Mouse (Mus musculus): ENCODE data around the gene Glt28d2. TPM values are rescaled to one million over a fixed set of nuclear protein-coding genes. Genes with fewer than 3 reads are reported as not detected.

Glt28d2 gene
- polyA plus RNA-seq, 1 experiment from 2014 or later, result 1.3 TPM

GRCm38 (mm10) chr3:85863996-85864395 lies 23.3 kb downstream of the Glt28d2 start:
- Histone ChIP-seq H3K27me3 (no peaks in the 10 kb centered on the region), H3K4me2 (replicated peaks) (no peak overlapping the region), H3K9ac (no peak overlapping the region), H3K27ac (no peak overlapping the region), H3K36me3 (no peaks in the 10 kb centered on the region), H3K4me1 (no peaks in the 10 kb centered on the region), H3K9me3 (0 out of 2 replicates have a peak, but pooled peaks cover 2% of the 10 kb centered on the region), H3K4me3 (no peak overlapping the region)
- 29% methylated on average over 3 of the region's 3 CpGs for WGBS
- no peak for ATAC-seq (ENCODE audit: insufficient number of reproducible peaks, insufficient read depth, low FRiP score, low TSS enrichment)

- no peaks in the 10 kb centered on the region for H3K27me3 ChIP-seq
- no peak overlapping the region for H3K4me2 ChIP-seq (replicated peaks)
- no peaks in the 10 kb centered on the region for H3K36me3 ChIP-seq
- H3K9me3 ChIP-seq, result no peaks in the 10 kb centered on the region
- no peak for ATAC-seq (ENCODE audit: insufficient number of reproducible peaks, insufficient read depth, low FRiP score, low TSS enrichment)
- WGBS, result 90% methylated on average over 2 of the region's 2 CpGs
- H3K27ac ChIP-seq, result no peak overlapping the region
- no peak overlapping the region for H3K9ac ChIP-seq
- no peaks in the 10 kb centered on the region for H3K4me1 ChIP-seq
- H3K4me3 ChIP-seq, result no peak overlapping the region
Observed at GRCm38 (mm10) chr3:85862886-85863285, 24.4 kb downstream of the Glt28d2 start.

- no peak overlapping the region for H3K4me3 ChIP-seq
- no peak overlapping the region for H3K9ac ChIP-seq
- H3K36me3 ChIP-seq, result no peaks in the 10 kb centered on the region
- no peak overlapping the region for H3K4me2 ChIP-seq (replicated peaks)
- H3K4me1 ChIP-seq, result no peaks in the 10 kb centered on the region
- ATAC-seq (ENCODE audit: insufficient number of reproducible peaks, insufficient read depth, low FRiP score, low TSS enrichment), result no peak
- no peak overlapping the region for H3K27ac ChIP-seq
- WGBS, result 84% methylated on average over 5 of the region's 5 CpGs
- no peaks in the 10 kb centered on the region for H3K9me3 ChIP-seq
- no peaks in the 10 kb centered on the region for H3K27me3 ChIP-seq
Observed at GRCm38 (mm10) chr3:85860996-85861395, 26.3 kb downstream of the Glt28d2 start.

- Histone ChIP-seq H3K27ac (no peak overlapping the region), H3K4me1 (no peaks in the 10 kb centered on the region), H3K9me3 (no peaks in the 10 kb centered on the region), H3K27me3 (no peaks in the 10 kb centered on the region), H3K36me3 (no peaks in the 10 kb centered on the region), H3K4me3 (no peak overlapping the region), H3K9ac (no peak overlapping the region), H3K4me2 (replicated peaks) (no peak overlapping the region)
- ATAC-seq (ENCODE audit: insufficient number of reproducible peaks, insufficient read depth, low FRiP score, low TSS enrichment), result no peak
- WGBS, result 72% methylated on average over 6 of the region's 6 CpGs
Observed at GRCm38 (mm10) chr3:85859311-85859710, 28.0 kb downstream of the Glt28d2 start.

GRCm38 (mm10) chr3:85858140-85859135 lies 28.9 kb downstream of the Glt28d2 start:
- Histone ChIP-seq H3K27ac (0 out of 2 replicates have a peak overlapping the region, but pooled peaks have one; percentile 8), H3K4me1 (no peaks in the 10 kb centered on the region), H3K9ac (no peak overlapping the region), H3K4me3 (no peak overlapping the region), H3K27me3 (no peaks in the 10 kb centered on the region), H3K36me3 (no peaks in the 10 kb centered on the region), H3K4me2 (replicated peaks) (no peak overlapping the region), H3K9me3 (no peaks in the 10 kb centered on the region)
- WGBS, result 54% methylated on average over 11 of the region's 11 CpGs
- no peak for ATAC-seq (ENCODE audit: insufficient number of reproducible peaks, insufficient read depth, low FRiP score, low TSS enrichment)

- H3K4me2 ChIP-seq (replicated peaks), result no peak overlapping the region
- H3K36me3 ChIP-seq, result no peaks in the 10 kb centered on the region
- H3K4me1 ChIP-seq, result no peaks in the 10 kb centered on the region
- ATAC-seq (ENCODE audit: insufficient number of reproducible peaks, insufficient read depth, low FRiP score, low TSS enrichment), result no peak
- no peaks in the 10 kb centered on the region for H3K27me3 ChIP-seq
- H3K9ac ChIP-seq, result no peak overlapping the region
- H3K27ac ChIP-seq, result no peak overlapping the region
- no peak overlapping the region for H3K4me3 ChIP-seq
- 45% methylated on average over 4 of the region's 4 CpGs for WGBS
- H3K9me3 ChIP-seq, result no peaks in the 10 kb centered on the region
Observed at GRCm38 (mm10) chr3:85857083-85857482, 30.2 kb downstream of the Glt28d2 start.

- no peak overlapping the region for H3K27ac ChIP-seq
- no peak for ATAC-seq (ENCODE audit: insufficient number of reproducible peaks, insufficient read depth, low FRiP score, low TSS enrichment)
- WGBS, result 80% methylated on average over 5 of the region's 5 CpGs
Observed at GRCm38 (mm10) chr3:85855947-85856346, 31.4 kb downstream of the Glt28d2 start.

GRCm38 (mm10) chr3:85855043-85855442 lies 32.3 kb downstream of the Glt28d2 start:
- ATAC-seq (ENCODE audit: insufficient number of reproducible peaks, insufficient read depth, low FRiP score, low TSS enrichment), result no peak
- no peak overlapping the region for H3K4me3 ChIP-seq
- H3K4me1 ChIP-seq, result no peaks in the 10 kb centered on the region
- no peaks in the 10 kb centered on the region for H3K27me3 ChIP-seq
- H3K27ac ChIP-seq, result no peak overlapping the region
- no peaks in the 10 kb centered on the region for H3K36me3 ChIP-seq
- H3K4me2 ChIP-seq (replicated peaks), result no peak overlapping the region
- H3K9me3 ChIP-seq, result no peaks in the 10 kb centered on the region
- H3K9ac ChIP-seq, result no peak overlapping the region
- WGBS, result 84% methylated on average over 3 of the region's 3 CpGs

More at GRCm38 (mm10) chr3:85855947-85856346, 31.4 kb downstream of the Glt28d2 start:
- H3K27me3 ChIP-seq, result no peaks in the 10 kb centered on the region
- H3K9me3 ChIP-seq, result no peaks in the 10 kb centered on the region
- H3K4me2 ChIP-seq (replicated peaks), result no peak overlapping the region
- no peak overlapping the region for H3K4me3 ChIP-seq
- H3K36me3 ChIP-seq, result no peaks in the 10 kb centered on the region
- no peaks in the 10 kb centered on the region for H3K4me1 ChIP-seq
- H3K9ac ChIP-seq, result no peak overlapping the region

GRCm38 (mm10) chr3:85854143-85854542 lies 33.2 kb downstream of the Glt28d2 start:
- ATAC-seq (ENCODE audit: insufficient number of reproducible peaks, insufficient read depth, low FRiP score, low TSS enrichment), result no peak
- Histone ChIP-seq H3K9me3 (no peaks in the 10 kb centered on the region), H3K4me2 (replicated peaks) (no peak overlapping the region), H3K4me3 (no peak overlapping the region), H3K9ac (no peak overlapping the region), H3K27me3 (no peaks in the 10 kb centered on the region), H3K4me1 (no peaks in the 10 kb centered on the region), H3K36me3 (no peaks in the 10 kb centered on the region), H3K27ac (no peak overlapping the region)
- WGBS, result 87% methylated on average over 6 of the region's 6 CpGs

GRCm38 (mm10) chr3:85853715-85854114 lies 33.6 kb downstream of the Glt28d2 start:
- 86% methylated on average over 4 of the region's 4 CpGs for WGBS
- no peak for ATAC-seq (ENCODE audit: insufficient number of reproducible peaks, insufficient read depth, low FRiP score, low TSS enrichment)
- Histone ChIP-seq H3K4me3 (no peak overlapping the region), H3K4me1 (no peaks in the 10 kb centered on the region), H3K9me3 (no peaks in the 10 kb centered on the region), H3K27ac (no peak overlapping the region), H3K36me3 (no peaks in the 10 kb centered on the region), H3K27me3 (no peaks in the 10 kb centered on the region), H3K9ac (no peak overlapping the region), H3K4me2 (replicated peaks) (no peak overlapping the region)

- no peak overlapping the region for H3K4me3 ChIP-seq
- H3K27me3 ChIP-seq, result no peaks in the 10 kb centered on the region
- H3K36me3 ChIP-seq, result no peaks in the 10 kb centered on the region
- H3K4me1 ChIP-seq, result no peaks in the 10 kb centered on the region
- no peak overlapping the region for H3K4me2 ChIP-seq (replicated peaks)
- ATAC-seq (ENCODE audit: insufficient number of reproducible peaks, insufficient read depth, low FRiP score, low TSS enrichment), result no peak
- H3K9ac ChIP-seq, result no peak overlapping the region
- H3K9me3 ChIP-seq, result 0 out of 2 replicates have a peak, but pooled peaks cover 3% of the 10 kb centered on the region
- H3K27ac ChIP-seq, result no peak overlapping the region
- 90% methylated on average over 1 of the region's 1 CpGs for WGBS
Observed at GRCm38 (mm10) chr3:85850079-85850478, 37.2 kb downstream of the Glt28d2 start.

- no peak overlapping the region for H3K27ac ChIP-seq
- H3K4me2 ChIP-seq (replicated peaks), result no peak overlapping the region
- H3K36me3 ChIP-seq, result no peaks in the 10 kb centered on the region
- ATAC-seq (ENCODE audit: insufficient number of reproducible peaks, insufficient read depth, low FRiP score, low TSS enrichment), result no peak
- peaks cover 2% of the 10 kb centered on the region; the same call in 1 of the 2 replicates for H3K4me1 ChIP-seq
- H3K27me3 ChIP-seq, result no peaks in the 10 kb centered on the region
- WGBS, result 48% methylated on average over 1 of the region's 1 CpGs
- no peak overlapping the region for H3K9ac ChIP-seq
- 0 out of 2 replicates have a peak, but pooled peaks cover 3% of the 10 kb centered on the region for H3K9me3 ChIP-seq
- H3K4me3 ChIP-seq, result no peak overlapping the region
Observed at GRCm38 (mm10) chr3:85846316-85846715, 41.0 kb downstream of the Glt28d2 start.
